ENCODE assay signal across 19 mouse cellular contexts in the genomic region with DNA sequence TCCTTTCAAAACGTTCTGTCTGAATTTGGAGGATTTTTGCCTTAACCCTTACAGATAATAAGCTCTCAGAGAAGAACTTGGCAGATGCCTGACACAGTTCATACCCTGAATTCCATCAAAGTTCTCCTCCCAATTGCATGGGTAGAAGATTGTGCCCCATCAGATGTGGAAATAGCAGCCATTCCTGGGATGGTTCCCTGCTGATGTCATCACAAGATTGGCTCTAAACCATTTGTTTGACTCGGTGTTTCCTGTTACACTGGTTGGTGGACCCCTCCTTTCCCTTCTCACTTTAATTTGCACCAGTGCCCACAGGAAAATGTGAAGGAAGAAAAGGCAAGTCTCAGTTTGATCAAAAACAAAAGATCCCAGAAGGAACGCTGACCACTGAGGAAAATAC.
DNase-seq lines count a peak whose midpoint lies in the region; ATAC-seq and TF ChIP-seq lines count a peak whose summit lies in the region.
"Had no signal": no experiment of that assay in that cellular context is flagged by ENCODE, and none has a peak within 500 bp of the region (broad histone marks: within the 10 kb centered on the region; RNA-seq: fewer than 3 reads in every experiment).

No protein-coding gene starts in this region.

- ATAC-seq in heart, embryonic 12.5 days (ENCODE audit: insufficient number of reproducible peaks, low FRiP score), result no peak
- no peak for ATAC-seq in midbrain, embryonic 16.5 days
- ATAC-seq: CD4-positive, CD25-positive, alpha-beta regulatory T cell, adult 4 months; forebrain, embryonic 15.5 days had no signal

- H3K4me2 ChIP-seq in heart, embryonic 12.5 days, result no peak overlapping the region
- H3K4me2 ChIP-seq in midbrain, embryonic 16.5 days (ENCODE audit: low read length), result no peak overlapping the region
- H3K4me2 ChIP-seq: embryonic facial prominence, embryonic 15.5 days; forebrain, embryonic 15.5 days; liver, embryonic 15.5 days had no signal

- no peak for TF ChIP-seq POLR2A in lung, adult 2 months (IDR thresholded peaks at IDR 0.05; ENCODE audit: borderline replicate concordance, extremely low read depth, low read depth, low read length)

- 14% methylated on average over 3 of the region's 3 CpGs for WGBS in heart, embryonic 12.5 days
- WGBS in heart, embryonic 10.5 days, result 20% methylated on average over 3 of the region's 3 CpGs
- WGBS in lung, adult 2 months, result 17% methylated on average over 3 of the region's 3 CpGs
- 52% methylated on average over 3 of the region's 3 CpGs for WGBS in midbrain, embryonic 16.5 days

- no peaks in the 10 kb centered on the region for H3K27me3 ChIP-seq in heart, embryonic 12.5 days (replicated peaks)
- H3K27me3 ChIP-seq in heart, embryonic 10.5 days (ENCODE audit: insufficient read depth, poor library complexity, severe bottlenecking), result no peaks in the 10 kb centered on the region
- H3K27me3 ChIP-seq in midbrain, embryonic 16.5 days (ENCODE audit: control insufficient read depth, insufficient read depth, low read depth, low read length), result no peaks in the 10 kb centered on the region; the same call in 1 of the 2 replicates
- H3K27me3 ChIP-seq: embryonic facial prominence, embryonic 15.5 days; forebrain, embryonic 15.5 days; liver, embryonic 15.5 days; megakaryocyte, embryonic 14.5 days had no signal

- no peak for DNase-seq in heart, embryonic 10.5 days (ENCODE audit: low spot score)
- DNase-seq in 3T3-L1 (ENCODE audit: low read depth, low spot score) (peak; percentile 86), NIH3T3 (ENCODE audit: low read depth) (peak; percentile 66)
- DNase-seq in lung, adult 2 months, result peak; percentile 23
- no peak for DNase-seq in cerebellum, adult 9-11 months
- no peak for DNase-seq in layer of hippocampus, postnatal 36 days
- DNase-seq: adrenal gland, postnatal 36 days; cerebellum, postnatal 14 days; gastrocnemius, postnatal 14 days; layer of hippocampus, adult 9-11 months; right cerebral cortex, postnatal 14 days had no signal

- no peaks in the 10 kb centered on the region for H3K9me3 ChIP-seq in heart, embryonic 12.5 days (replicated peaks)
- no peaks in the 10 kb centered on the region for H3K9me3 ChIP-seq in heart, embryonic 10.5 days
- H3K9me3 ChIP-seq in midbrain, embryonic 16.5 days (replicated peaks; ENCODE audit: control insufficient read depth, low read length, poor library complexity, severe bottlenecking), result no peaks in the 10 kb centered on the region
- H3K9me3 ChIP-seq: embryonic facial prominence, embryonic 15.5 days; forebrain, embryonic 15.5 days; liver, embryonic 15.5 days had no signal

- H3K9ac ChIP-seq in heart, embryonic 12.5 days, result no peak overlapping the region
- H3K9ac ChIP-seq in midbrain, embryonic 16.5 days (ENCODE audit: low read depth, low read length), result no peak overlapping the region
- H3K9ac ChIP-seq: embryonic facial prominence, embryonic 15.5 days; forebrain, embryonic 15.5 days; liver, embryonic 15.5 days had no signal

- H3K4me3 ChIP-seq in heart, embryonic 12.5 days, result no peak overlapping the region
- H3K4me3 ChIP-seq in heart, embryonic 10.5 days, result no peak overlapping the region
- H3K4me3 ChIP-seq in lung, adult 2 months (replicated peaks; ENCODE audit: extremely low read depth, low read depth, low read length), result no peak overlapping the region
- no peak overlapping the region for H3K4me3 ChIP-seq in midbrain, embryonic 16.5 days (ENCODE audit: low read depth, low read length)
- H3K4me3 ChIP-seq: embryonic facial prominence, embryonic 15.5 days; forebrain, embryonic 15.5 days; liver, embryonic 15.5 days; megakaryocyte, embryonic 14.5 days had no signal

- peak overlapping the region; percentile 32; the same call in 1 of the 2 replicates for H3K27ac ChIP-seq in heart, embryonic 12.5 days (ENCODE audit: poor library complexity, severe bottlenecking)
- H3K27ac ChIP-seq in heart, embryonic 10.5 days, result no peak overlapping the region
- no peak overlapping the region for H3K27ac ChIP-seq in midbrain, embryonic 16.5 days (ENCODE audit: low read length)
- H3K27ac ChIP-seq: embryonic facial prominence, embryonic 15.5 days; forebrain, embryonic 15.5 days; kidney, postnatal 0 days; liver, embryonic 15.5 days had no signal

- no peak for TF ChIP-seq CTCF in lung, adult 2 months (IDR thresholded peaks at IDR 0.05; ENCODE audit: insufficient read depth, low read length)

- peaks cover 34% of the 10 kb centered on the region for H3K4me1 ChIP-seq in heart, embryonic 12.5 days (replicated peaks)
- H3K4me1 ChIP-seq in heart, embryonic 10.5 days, result peaks cover 43% of the 10 kb centered on the region
- H3K4me1 ChIP-seq in lung, adult 2 months (ENCODE audit: control insufficient read depth, insufficient read depth, low read length), result peaks cover 5% of the 10 kb centered on the region; the same call in 1 of the 2 replicates
- H3K4me1 ChIP-seq in midbrain, embryonic 16.5 days (ENCODE audit: control insufficient read depth, insufficient read depth, low read length), result peaks cover 12% of the 10 kb centered on the region
- H3K4me1 ChIP-seq: liver, embryonic 15.5 days; megakaryocyte, embryonic 14.5 days had no signal

- peaks cover 12% of the 10 kb centered on the region for H3K36me3 ChIP-seq in heart, embryonic 12.5 days
- 0 out of 2 replicates have a peak, but pooled peaks cover 6% of the 10 kb centered on the region for H3K36me3 ChIP-seq in heart, embryonic 10.5 days
- H3K36me3 ChIP-seq in midbrain, embryonic 16.5 days (ENCODE audit: control insufficient read depth, insufficient read depth, low read length), result no peaks in the 10 kb centered on the region
- H3K36me3 ChIP-seq: embryonic facial prominence, embryonic 15.5 days; forebrain, embryonic 15.5 days; liver, embryonic 15.5 days had no signal

Comparison
In these comparisons a context has a peak if more than half of its experiments do, and no peak if none do; other contexts are left out.
1. DNase-seq: peak in 3T3-L1 (single experiment), NIH3T3 (single experiment) and lung, adult 2 months (single experiment); none in heart, embryonic 10.5 days (single experiment), cerebellum, adult 9-11 months (single experiment) and layer of hippocampus, postnatal 36 days (0 of 2).